42 mouse cellular contexts compared by ENCODE assay signal in the genomic region with DNA sequence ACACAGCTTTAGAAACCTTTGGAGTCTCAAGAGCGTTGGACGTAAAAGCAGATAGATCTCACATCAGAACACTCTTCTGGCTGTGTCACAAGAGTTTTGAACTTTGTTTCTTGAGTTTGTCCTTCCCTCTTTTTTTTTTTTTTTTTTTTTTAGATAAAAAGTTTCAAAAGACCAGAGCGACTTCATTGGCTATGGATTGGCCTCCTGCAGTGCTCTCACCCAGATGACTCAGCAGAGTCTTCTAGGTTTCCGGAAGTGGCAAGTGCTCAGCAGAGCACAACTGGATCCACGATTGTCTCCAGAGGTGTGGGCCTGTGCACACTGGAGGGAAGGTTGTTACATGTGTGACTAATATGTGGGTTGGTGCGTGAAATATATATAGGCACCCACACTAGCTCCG. TPM values are rescaled to one million over a fixed set of nuclear protein-coding genes. Genes with fewer than 3 reads are reported as not detected.
DNase-seq lines count a peak whose midpoint lies in the region; ATAC-seq and TF ChIP-seq lines count a peak whose summit lies in the region.
"Had no signal": no experiment of that assay in that cellular context is flagged by ENCODE, and none has a peak within 500 bp of the region (broad histone marks: within the 10 kb centered on the region; RNA-seq: fewer than 3 reads in every experiment).

No protein-coding gene starts in this region.

- H3K9ac ChIP-seq in liver, embryonic 15.5 days = no peak overlapping the region
- H3K9ac ChIP-seq in liver, postnatal 0 days (replicated peaks) = no peak overlapping the region
- H3K9ac ChIP-seq in MEL (ENCODE audit: control insufficient read depth, low read depth, low read length, poor library complexity, severe bottlenecking) = no peak overlapping the region
- H3K9ac ChIP-seq in midbrain, embryonic 11.5 days (ENCODE audit: low read length) = no peak overlapping the region
- no peak overlapping the region for H3K9ac ChIP-seq in forebrain, embryonic 15.5 days (replicated peaks)
- H3K9ac ChIP-seq: embryonic facial prominence, embryonic 12.5 days; forebrain, postnatal 0 days; heart, embryonic 13.5 days; hindbrain, embryonic 15.5 days; liver, embryonic 14.5 days; neural tube, embryonic 15.5 days had no signal

- no peak for TF ChIP-seq POLR2A in MEL (IDR thresholded peaks at IDR 0.05; ENCODE audit: control insufficient read depth in 1 of 2, insufficient read depth in 1 of 2, low read depth in 1 of 2, low read length in 2 of 2, poor library complexity in 1 of 2)

- H3K27ac ChIP-seq in liver, embryonic 15.5 days (replicated peaks) = no peak overlapping the region
- H3K27ac ChIP-seq in liver, postnatal 0 days (ENCODE audit: low read depth) = no peak overlapping the region
- H3K27ac ChIP-seq in MEL (ENCODE audit: control insufficient read depth, low read depth, low read length) = no peak overlapping the region
- no peak overlapping the region for H3K27ac ChIP-seq in midbrain, embryonic 11.5 days (ENCODE audit: low read depth, low read length)
- H3K27ac ChIP-seq in forebrain, embryonic 15.5 days (replicated peaks) = no peak overlapping the region
- H3K27ac ChIP-seq: embryonic facial prominence, embryonic 12.5 days; forebrain, embryonic 10.5 days; heart, adult 2 months; heart, embryonic 13.5 days; hindbrain, embryonic 10.5 days; hindbrain, embryonic 15.5 days; liver, embryonic 14.5 days; neural tube, embryonic 15.5 days had no signal

- WGBS in liver, embryonic 15.5 days (ENCODE audit: insufficient replicate concordance) = 73% methylated on average over 7 of the region's 7 CpGs
- WGBS in liver, postnatal 0 days (ENCODE audit: insufficient replicate concordance) = 75% methylated on average over 7 of the region's 7 CpGs
- WGBS in midbrain, embryonic 11.5 days = 96% methylated on average over 7 of the region's 7 CpGs
- WGBS in forebrain, embryonic 15.5 days = 93% methylated on average over 7 of the region's 7 CpGs

- H3K4me1 ChIP-seq in liver, embryonic 15.5 days (replicated peaks) = peaks cover 30% of the 10 kb centered on the region
- H3K4me1 ChIP-seq in liver, postnatal 0 days (ENCODE audit: insufficient read depth) = no peaks in the 10 kb centered on the region
- H3K4me1 ChIP-seq in MEL (ENCODE audit: control insufficient read depth in 1 of 2, insufficient read depth in 2 of 2, low read length in 2 of 2) = peaks cover 0 to 9% of the 10 kb centered on the region in 2 experiments; a peak in 1 of 4 replicates
- no peaks in the 10 kb centered on the region for H3K4me1 ChIP-seq in midbrain, embryonic 11.5 days (ENCODE audit: control insufficient read depth, insufficient read depth, low read length)
- H3K4me1 ChIP-seq in forebrain, embryonic 15.5 days = no peaks in the 10 kb centered on the region
- H3K4me1 ChIP-seq: embryonic facial prominence, embryonic 12.5 days; hindbrain, embryonic 15.5 days; neural tube, embryonic 15.5 days had no signal

- TF ChIP-seq EP300 in liver, postnatal 0 days (IDR thresholded peaks at IDR 0.05; ENCODE audit: low read depth) = no peak
- no peak for TF ChIP-seq EP300 in MEL (IDR thresholded peaks at IDR 0.05; ENCODE audit: low read depth in 1 of 2, low read length in 2 of 2)

- no peak for DNase-seq in liver, postnatal 0 days
- peak; percentile 41 for DNase-seq in MEL (ENCODE audit: low read depth, low spot score)
- DNase-seq in midbrain, embryonic 11.5 days (ENCODE audit: low spot score, missing footprints) = no peak
- no peak for DNase-seq in gastrocnemius, adult 18-20 months (ENCODE audit: low spot score)
- DNase-seq: adrenal gland, postnatal 25 days; B cell, adult 2 months; cerebellum, adult 11-12 months; cerebellum, adult 9-11 months; embryo, embryonic 11 days; forebrain, postnatal 0 days; gastrocnemius, postnatal 25 days; heart, adult 2 months; heart, postnatal 10 days; kidney, adult 2 months; layer of hippocampus, postnatal 36 days; left cerebral cortex, postnatal 4 days; lung, postnatal 36 days; midbrain, embryonic 14.5 days; retina, postnatal 1 day; right cerebral cortex, postnatal 25 days; spleen, adult 18-20 months; thymus, adult 2 months; thymus, postnatal 36 days had no signal

- no peaks in the 10 kb centered on the region for H3K36me3 ChIP-seq in liver, embryonic 15.5 days (replicated peaks)
- H3K36me3 ChIP-seq in liver, postnatal 0 days (replicated peaks; ENCODE audit: insufficient read depth, low read length) = no peaks in the 10 kb centered on the region
- H3K36me3 ChIP-seq in MEL (ENCODE audit: control insufficient read depth in 1 of 2, insufficient read depth in 2 of 2, low read length in 2 of 2) = peaks cover 0 to 2% of the 10 kb centered on the region in 2 experiments; a peak in 2 of 4 replicates
- no peaks in the 10 kb centered on the region for H3K36me3 ChIP-seq in midbrain, embryonic 11.5 days (ENCODE audit: control insufficient read depth, insufficient read depth, low read length)
- no peaks in the 10 kb centered on the region for H3K36me3 ChIP-seq in forebrain, embryonic 15.5 days
- H3K36me3 ChIP-seq: embryonic facial prominence, embryonic 12.5 days; forebrain, embryonic 10.5 days; G1E; heart, embryonic 13.5 days; hindbrain, embryonic 10.5 days; hindbrain, embryonic 15.5 days; neural tube, embryonic 15.5 days had no signal

- TF ChIP-seq RAD21 in MEL (IDR thresholded peaks at IDR 0.05; ENCODE audit: low read depth, low read length) = no peak

- H3K79me2 ChIP-seq in MEL (ENCODE audit: control insufficient read depth, insufficient read depth, low read length, poor library complexity) = no peaks in the 10 kb centered on the region

- H3K4me3 ChIP-seq in liver, embryonic 15.5 days (replicated peaks) = no peak overlapping the region
- H3K4me3 ChIP-seq in liver, postnatal 0 days (ENCODE audit: low read depth, low read length) = no peak overlapping the region
- no peak overlapping the region for H3K4me3 ChIP-seq in MEL (ENCODE audit: control insufficient read depth in 1 of 2, insufficient read depth in 1 of 2, low read depth in 2 of 2, low read length in 2 of 2)
- no peak overlapping the region for H3K4me3 ChIP-seq in midbrain, embryonic 11.5 days (ENCODE audit: low read depth, low read length)
- no peak overlapping the region for H3K4me3 ChIP-seq in forebrain, embryonic 15.5 days
- H3K4me3 ChIP-seq: embryonic facial prominence, embryonic 12.5 days; forebrain, embryonic 10.5 days; heart, adult 2 months; heart, embryonic 13.5 days; hindbrain, embryonic 10.5 days; hindbrain, embryonic 15.5 days; neural tube, embryonic 15.5 days had no signal

- no peak for TF ChIP-seq CTCF in liver, postnatal 0 days (IDR thresholded peaks at IDR 0.05; ENCODE audit: low read depth)
- no peak for TF ChIP-seq CTCF in MEL (IDR thresholded peaks at IDR 0.05 in 2 of 3, conservative IDR thresholded peaks at IDR 0.05 in 1 of 3; ENCODE audit: control insufficient read depth in 1 of 3, insufficient read depth in 1 of 3, low read depth in 2 of 3, low read length in 3 of 3, poor library complexity in 1 of 3, severe bottlenecking in 1 of 3)

- ATAC-seq in liver, embryonic 15.5 days (ENCODE audit: insufficient read depth) = 0 out of 2 replicates have a peak, but pooled peaks have one; percentile 34
- no peak for ATAC-seq in liver, postnatal 0 days
- 0 out of 4 replicates have a peak, but pooled peaks have one; percentile 7 to 10 for ATAC-seq in hematopoietic stem cell, adult 5-6 weeks (replicated peaks in 1 of 2; ENCODE audit: insufficient read depth in 1 of 2, low FRiP score in 2 of 2, low TSS enrichment in 1 of 2, low read depth in 1 of 2, poor library complexity in 2 of 2, severe bottlenecking in 2 of 2)
- no peak for ATAC-seq in midbrain, embryonic 11.5 days (ENCODE audit: low FRiP score)
- no peak for ATAC-seq in forebrain, embryonic 15.5 days (replicated peaks)
- ATAC-seq: forebrain, postnatal 0 days; inflammation-experienced regulatory T-cells, adult 6 months; Patski had no signal

- no peaks in the 10 kb centered on the region for H3K9me3 ChIP-seq in liver, embryonic 15.5 days (replicated peaks)
- no peaks in the 10 kb centered on the region for H3K9me3 ChIP-seq in liver, postnatal 0 days (ENCODE audit: low read length)
- no peaks in the 10 kb centered on the region for H3K9me3 ChIP-seq in MEL (replicated peaks; ENCODE audit: insufficient read depth, low read length)
- no peaks in the 10 kb centered on the region for H3K9me3 ChIP-seq in midbrain, embryonic 11.5 days (ENCODE audit: control insufficient read depth, low read length)
- no peaks in the 10 kb centered on the region for H3K9me3 ChIP-seq in forebrain, embryonic 15.5 days
- H3K9me3 ChIP-seq: embryonic facial prominence, embryonic 12.5 days; forebrain, embryonic 10.5 days; G1E; heart, embryonic 13.5 days; hindbrain, embryonic 10.5 days; hindbrain, embryonic 15.5 days; neural tube, embryonic 15.5 days had no signal

- H3K27me3 ChIP-seq in liver, embryonic 15.5 days = no peaks in the 10 kb centered on the region
- no peaks in the 10 kb centered on the region for H3K27me3 ChIP-seq in liver, postnatal 0 days (ENCODE audit: insufficient read depth, low read length)
- no peaks in the 10 kb centered on the region; a peak in 1 of 4 replicates for H3K27me3 ChIP-seq in MEL (ENCODE audit: control insufficient read depth in 1 of 2, insufficient read depth in 2 of 2, low read length in 2 of 2)
- no peaks in the 10 kb centered on the region for H3K27me3 ChIP-seq in midbrain, embryonic 11.5 days (ENCODE audit: control insufficient read depth, insufficient read depth, low read length)
- H3K27me3 ChIP-seq in forebrain, embryonic 15.5 days = no peaks in the 10 kb centered on the region
- H3K27me3 ChIP-seq: embryonic facial prominence, embryonic 12.5 days; heart, embryonic 13.5 days; hindbrain, embryonic 15.5 days; neural tube, embryonic 15.5 days had no signal

- H3K4me2 ChIP-seq in liver, embryonic 15.5 days = no peak overlapping the region
- H3K4me2 ChIP-seq in liver, postnatal 0 days (ENCODE audit: low read depth, low read length) = no peak overlapping the region
- no peak overlapping the region for H3K4me2 ChIP-seq in midbrain, embryonic 11.5 days
- H3K4me2 ChIP-seq in forebrain, embryonic 15.5 days (replicated peaks) = no peak overlapping the region
- H3K4me2 ChIP-seq: embryonic facial prominence, embryonic 12.5 days; heart, embryonic 13.5 days; hindbrain, embryonic 15.5 days; neural tube, embryonic 15.5 days had no signal

RNA-seq across cellular contexts. Expression of gene Trim38, which starts 8.6 kb away (rescaled TPM):
- not detected in 2 replicates for polyA plus RNA-seq in liver, embryonic 15.5 days (2015; fragmentation: Nextera tagmentation; extraction: Ambion mirVana)
- not detected in 2 replicates for polyA plus RNA-seq in liver, postnatal 0 days (2015; fragmentation: Nextera tagmentation; extraction: Ambion mirVana)
- not detected in 2 replicates for total RNA-seq in MEL (2012; rRNA removed)
- not detected for polyA plus RNA-seq in MEL (2012; ENCODE audit: insufficient read depth in 1 of 2, insufficient read length in 2 of 2, low read depth in 1 of 2, low replicate concordance in 2 of 2, missing spikeins in 1 of 2)
- not detected in 2 replicates for total RNA-seq in hematopoietic stem cell, adult 5-6 weeks (2017)
- not detected in 2 replicates for polyA plus RNA-seq in midbrain, embryonic 11.5 days (2014; fragmentation: Nextera tagmentation; extraction: Ambion mirVana)
- total RNA-seq in gastrocnemius, adult 18-20 months (2021) = not detected
- polyA plus RNA-seq in forebrain, embryonic 15.5 days (2015; fragmentation: Nextera tagmentation; extraction: Ambion mirVana) = 0.11 TPM in 1 of 2 replicates, not detected in the other
- total RNA-seq: adrenal gland, adult 18-20 months; forebrain, postnatal 0 days; gastrocnemius, postnatal 25 days; heart, postnatal 10 days; left cerebral cortex, postnatal 4 days; megakaryocyte-erythroid progenitor cell, adult 5-6 weeks; monocyte, adult 5-6 weeks had no signal
- polyA plus RNA-seq: forebrain, postnatal 0 days; G1E; hindbrain, embryonic 10.5 days; inflammation-experienced regulatory T-cells, adult 6 months; kidney, embryonic 16.5 days; lung, embryonic 16.5 days; midbrain, embryonic 14.5 days; neural tube, embryonic 15.5 days; Patski; stomach, embryonic 16.5 days; thymus, adult 2 months had no signal

RNA-seq across cellular contexts. Expression of gene Hist1h1a, which starts 14.9 kb away (rescaled TPM):
- 3.5 and 4.3 TPM in 2 replicates for polyA plus RNA-seq in liver, embryonic 15.5 days (2015; fragmentation: Nextera tagmentation; extraction: Ambion mirVana)
- polyA plus RNA-seq in liver, postnatal 0 days (2015; fragmentation: Nextera tagmentation; extraction: Ambion mirVana) = 2.8 and 4.6 TPM in 2 replicates
- 2,211 and 2,669 TPM in 2 replicates for total RNA-seq in MEL (2012; rRNA removed)
- polyA plus RNA-seq in MEL (2012; ENCODE audit: insufficient read depth in 1 of 2, insufficient read length in 2 of 2, low read depth in 1 of 2, low replicate concordance in 2 of 2, missing spikeins in 1 of 2) = 1 to 10 TPM in 1 of 2 experiments, not detected in 1; 4.1 TPM
- total RNA-seq in hematopoietic stem cell, adult 5-6 weeks (2017) = 1,426 and 1,487 TPM in 2 replicates
- 3.5 and 3.7 TPM in 2 replicates for polyA plus RNA-seq in midbrain, embryonic 11.5 days (2014; fragmentation: Nextera tagmentation; extraction: Ambion mirVana)
- under 1 TPM; 0.66 to 0.76 TPM for total RNA-seq in gastrocnemius, adult 18-20 months (2021)
- polyA plus RNA-seq in forebrain, embryonic 15.5 days (2015; fragmentation: Nextera tagmentation; extraction: Ambion mirVana) = 1.5 TPM in 2 replicates
- polyA plus RNA-seq: midbrain, embryonic 14.5 days had no signal

RNA-seq across cellular contexts. Expression of gene Hist1h3a, which starts 16.2 kb away (rescaled TPM):
- 6.4 and 7.6 TPM in 2 replicates for polyA plus RNA-seq in liver, embryonic 15.5 days (2015; fragmentation: Nextera tagmentation; extraction: Ambion mirVana)
- 6.1 and 7.5 TPM in 2 replicates for polyA plus RNA-seq in liver, postnatal 0 days (2015; fragmentation: Nextera tagmentation; extraction: Ambion mirVana)
- 1,097 and 1,298 TPM in 2 replicates for total RNA-seq in MEL (2012; rRNA removed)
- 1 to 10 TPM in 1 of 2 experiments, not detected in 1; 6.5 TPM for polyA plus RNA-seq in MEL (2012; ENCODE audit: insufficient read depth in 1 of 2, insufficient read length in 2 of 2, low read depth in 1 of 2, low replicate concordance in 2 of 2, missing spikeins in 1 of 2)
- 207 and 294 TPM in 2 replicates for total RNA-seq in hematopoietic stem cell, adult 5-6 weeks (2017)
- 3.0 and 5.1 TPM in 2 replicates for polyA plus RNA-seq in midbrain, embryonic 11.5 days (2014; fragmentation: Nextera tagmentation; extraction: Ambion mirVana)
- 1 to 10 TPM; 5.1 to 5.3 TPM for total RNA-seq in gastrocnemius, adult 18-20 months (2021)
- polyA plus RNA-seq in forebrain, embryonic 15.5 days (2015; fragmentation: Nextera tagmentation; extraction: Ambion mirVana) = 2.7 and 3.2 TPM in 2 replicates
- polyA plus RNA-seq: heart, adult 2 months had no signal

RNA-seq across cellular contexts. Expression of gene Hist1h4a, which starts 17.3 kb away (rescaled TPM):
- polyA plus RNA-seq in liver, embryonic 15.5 days (2015; fragmentation: Nextera tagmentation; extraction: Ambion mirVana) = 0.40 TPM in 1 of 2 replicates, not detected in the other
- polyA plus RNA-seq in liver, postnatal 0 days (2015; fragmentation: Nextera tagmentation; extraction: Ambion mirVana) = 0.40 and 0.49 TPM in 2 replicates
- 2,939 and 3,025 TPM in 2 replicates for total RNA-seq in MEL (2012; rRNA removed)
- 1 to 10 TPM in 1 of 2 experiments, not detected in 1; 9.8 TPM for polyA plus RNA-seq in MEL (2012; ENCODE audit: insufficient read depth in 1 of 2, insufficient read length in 2 of 2, low read depth in 1 of 2, low replicate concordance in 2 of 2, missing spikeins in 1 of 2)
- 237 and 336 TPM in 2 replicates for total RNA-seq in hematopoietic stem cell, adult 5-6 weeks (2017)
- 0.49 and 0.55 TPM in 2 replicates for polyA plus RNA-seq in midbrain, embryonic 11.5 days (2014; fragmentation: Nextera tagmentation; extraction: Ambion mirVana)
- 1 to 10 TPM in 1 of 2 experiments, under 1 TPM in 1; 0.89 to 2.8 TPM for total RNA-seq in gastrocnemius, adult 18-20 months (2021)
- polyA plus RNA-seq in forebrain, embryonic 15.5 days (2015; fragmentation: Nextera tagmentation; extraction: Ambion mirVana) = 0.38 TPM in 1 of 2 replicates, not detected in the other
- polyA plus RNA-seq: forebrain, embryonic 10.5 days; forebrain, postnatal 0 days; heart, embryonic 13.5 days; hindbrain, embryonic 10.5 days; neural tube, embryonic 15.5 days had no signal

RNA-seq across cellular contexts. Expression of gene Hist1h4b, which starts 21.5 kb away (rescaled TPM):
- 2.7 and 4.1 TPM in 2 replicates for polyA plus RNA-seq in liver, embryonic 15.5 days (2015; fragmentation: Nextera tagmentation; extraction: Ambion mirVana)
- polyA plus RNA-seq in liver, postnatal 0 days (2015; fragmentation: Nextera tagmentation; extraction: Ambion mirVana) = 2.5 and 3.2 TPM in 2 replicates
- total RNA-seq in MEL (2012; rRNA removed) = 3,071 and 3,339 TPM in 2 replicates
- polyA plus RNA-seq in MEL (2012; ENCODE audit: insufficient read depth in 1 of 2, insufficient read length in 2 of 2, low read depth in 1 of 2, low replicate concordance in 2 of 2, missing spikeins in 1 of 2) = 10 to 100 TPM in 1 of 2 experiments, not detected in 1; 19.0 TPM
- total RNA-seq in hematopoietic stem cell, adult 5-6 weeks (2017) = 208 and 415 TPM in 2 replicates
- 3.9 and 5.5 TPM in 2 replicates for polyA plus RNA-seq in midbrain, embryonic 11.5 days (2014; fragmentation: Nextera tagmentation; extraction: Ambion mirVana)
- total RNA-seq in gastrocnemius, adult 18-20 months (2021) = 1 to 10 TPM; 1.6 to 1.9 TPM
- polyA plus RNA-seq in forebrain, embryonic 15.5 days (2015; fragmentation: Nextera tagmentation; extraction: Ambion mirVana) = 2.8 and 3.8 TPM in 2 replicates

Comparison
In these comparisons a context has a peak if more than half of its experiments do, and no peak if none do; other contexts are left out.
1. ATAC-seq: peak in liver, embryonic 15.5 days (single experiment) and hematopoietic stem cell, adult 5-6 weeks (2 of 2); none in liver, postnatal 0 days (single experiment), midbrain, embryonic 11.5 days (single experiment) and forebrain, embryonic 15.5 days (single experiment).